In the genomic region with DNA sequence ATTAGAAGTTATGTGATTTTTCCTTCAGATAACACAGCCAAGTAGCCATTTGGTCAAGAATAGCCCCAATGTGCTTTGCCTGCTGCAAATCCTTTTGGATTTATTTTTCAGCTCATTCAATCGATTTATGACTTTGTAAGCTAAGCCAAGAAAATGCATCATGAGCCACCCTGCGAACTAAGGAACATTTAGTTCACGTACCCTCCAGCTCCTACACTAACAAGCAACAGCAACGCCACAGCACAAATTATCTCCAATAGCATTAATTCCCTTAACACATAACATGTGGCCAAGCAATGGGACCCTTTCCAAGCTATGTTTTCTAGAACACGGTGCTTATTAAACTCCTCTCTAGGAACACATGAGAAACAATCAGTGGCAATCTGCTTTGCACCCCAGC, we compare ENCODE assay signal across 25 mouse cellular contexts.
DNase-seq lines count a peak whose midpoint lies in the region; ATAC-seq and TF ChIP-seq lines count a peak whose summit lies in the region.
"Had no signal": no experiment of that assay in that cellular context is flagged by ENCODE, and none has a peak within 500 bp of the region (broad histone marks: within the 10 kb centered on the region; RNA-seq: fewer than 3 reads in every experiment).

No protein-coding gene starts in this region.

- no peak overlapping the region for H3K9ac ChIP-seq in forebrain, postnatal 0 days
- H3K9ac ChIP-seq: hindbrain, embryonic 12.5 days; limb, embryonic 15.5 days; liver, embryonic 14.5 days; midbrain, embryonic 15.5 days; neural tube, embryonic 13.5 days had no signal

- no peaks in the 10 kb centered on the region for H3K4me1 ChIP-seq in forebrain, postnatal 0 days (ENCODE audit: insufficient read depth)
- H3K4me1 ChIP-seq in forebrain, embryonic 10.5 days, result no peaks in the 10 kb centered on the region
- H3K4me1 ChIP-seq: hindbrain, embryonic 12.5 days; limb, embryonic 15.5 days; midbrain, embryonic 15.5 days; neural tube, embryonic 13.5 days had no signal

- DNase-seq in forebrain, postnatal 0 days, result peak; percentile 8
- DNase-seq in forebrain, embryonic 10.5 days (ENCODE audit: extremely low spot score, low spot score), result no peak
- DNase-seq in kidney, postnatal 14 days, result peak; percentile 16
- DNase-seq in kidney, postnatal 10 days, result no peak
- DNase-seq in brain, embryonic 14.5 days (ENCODE audit: low read depth), result peak; percentile 30
- peak; percentile 28 for DNase-seq in forelimb bud, embryonic 11.5 days (ENCODE audit: low read depth, low spot score)
- DNase-seq in gastrocnemius, postnatal 4 days (ENCODE audit: low spot score in 2 of 2), result no peak
- DNase-seq: adrenal gland, adult 2 months; B cell, adult 2 months; cerebellum, adult 18-20 months; cerebellum, postnatal 25 days; gastrocnemius, postnatal 25 days; heart, adult 2 months; retina, postnatal 1 day; right cerebral cortex, postnatal 25 days; thymus, postnatal 25 days had no signal

- no peak overlapping the region for H3K4me3 ChIP-seq in forebrain, postnatal 0 days (ENCODE audit: low read depth, low read length)
- H3K4me3 ChIP-seq in forebrain, embryonic 10.5 days, result no peak overlapping the region
- H3K4me3 ChIP-seq: heart, adult 2 months; hindbrain, embryonic 12.5 days; limb, embryonic 15.5 days; midbrain, embryonic 15.5 days; myocyte; neural tube, embryonic 13.5 days had no signal

- no peak for ATAC-seq in forebrain, postnatal 0 days
- ATAC-seq: midbrain, embryonic 15.5 days had no signal

- WGBS in forebrain, postnatal 0 days, result 54% methylated on average over 5 of the region's 5 CpGs
- WGBS in forebrain, embryonic 10.5 days, result 75% methylated on average over 5 of the region's 5 CpGs

- no peak overlapping the region for H3K27ac ChIP-seq in forebrain, postnatal 0 days (ENCODE audit: low read depth, low read length)
- no peak overlapping the region for H3K27ac ChIP-seq in forebrain, embryonic 10.5 days
- H3K27ac ChIP-seq: heart, adult 2 months; hindbrain, embryonic 12.5 days; limb, embryonic 15.5 days; liver, embryonic 14.5 days; macrophage; midbrain, embryonic 15.5 days; neural tube, embryonic 13.5 days had no signal

- H3K4me2 ChIP-seq in forebrain, postnatal 0 days (ENCODE audit: low read depth), result no peak overlapping the region
- H3K4me2 ChIP-seq: hindbrain, embryonic 12.5 days; limb, embryonic 15.5 days; midbrain, embryonic 15.5 days; neural tube, embryonic 13.5 days had no signal

- H3K27me3 ChIP-seq in forebrain, postnatal 0 days (ENCODE audit: insufficient read depth, low read length), result no peaks in the 10 kb centered on the region
- H3K27me3 ChIP-seq in forebrain, embryonic 10.5 days (ENCODE audit: poor library complexity, severe bottlenecking), result no peaks in the 10 kb centered on the region
- H3K27me3 ChIP-seq: CH12.LX; hindbrain, embryonic 12.5 days; limb, embryonic 15.5 days; midbrain, embryonic 15.5 days; neural tube, embryonic 13.5 days had no signal

- H3K36me3 ChIP-seq in forebrain, postnatal 0 days (ENCODE audit: insufficient read depth), result no peaks in the 10 kb centered on the region
- H3K36me3 ChIP-seq in forebrain, embryonic 10.5 days (replicated peaks), result no peaks in the 10 kb centered on the region
- H3K36me3 ChIP-seq: G1E; hindbrain, embryonic 12.5 days; limb, embryonic 15.5 days; midbrain, embryonic 15.5 days; neural tube, embryonic 13.5 days had no signal

- no peaks in the 10 kb centered on the region for H3K9me3 ChIP-seq in forebrain, postnatal 0 days (ENCODE audit: low read length)
- H3K9me3 ChIP-seq in forebrain, embryonic 10.5 days, result no peaks in the 10 kb centered on the region
- H3K9me3 ChIP-seq: G1E; hindbrain, embryonic 12.5 days; limb, embryonic 15.5 days; midbrain, embryonic 15.5 days; neural tube, embryonic 13.5 days had no signal

- no peak for TF ChIP-seq POLR2A in brain, embryonic 14.5 days (IDR thresholded peaks at IDR 0.05; ENCODE audit: borderline replicate concordance, extremely low read depth, insufficient read depth, insufficient read length, poor library complexity, severe bottlenecking)

- no peak for TF ChIP-seq CTCF in forebrain, postnatal 0 days (IDR thresholded peaks at IDR 0.05; ENCODE audit: low read depth)
- no peak for TF ChIP-seq CTCF in brain, embryonic 14.5 days (IDR thresholded peaks at IDR 0.05; ENCODE audit: borderline replicate concordance, extremely low read depth, insufficient read depth, insufficient read length)

Comparison
In these comparisons a context has a peak if more than half of its experiments do, and no peak if none do; other contexts are left out.
1. DNase-seq: peak in forebrain, postnatal 0 days (single experiment), kidney, postnatal 14 days (single experiment), brain, embryonic 14.5 days (single experiment) and forelimb bud, embryonic 11.5 days (single experiment); none in forebrain, embryonic 10.5 days (single experiment), kidney, postnatal 10 days (single experiment) and gastrocnemius, postnatal 4 days (0 of 2).